Mouse (Mus musculus) megakaryocyte, adult 5-6 weeks (primary cell): ENCODE data around the gene Gab3. TPM values are rescaled to one million over a fixed set of nuclear protein-coding genes. Genes with fewer than 3 reads are reported as not detected.

Source experiments
- ATAC-seq: 2 replicates; pipeline ENCODE4 v1.8.0; 2016; ENCODE audit warnings: mild to moderate bottlenecking, inconsistent platforms; ENCODE audit not compliant: poor library complexity, severe bottlenecking
- total RNA-seq, 2 experiments: library from RNA; stranded (forward) in 1 of 2; stranded (reverse) in 1 of 2; fragments of 153-499, 151-499 nt in 1 of 2; fragments of 221-1000, 200-1000 nt in 1 of 2; gene quantifications; 2 replicates each; pipeline versions ENCODE4 v1.2.3 to v1.2.4; 2015 to 2017

Gab3 gene
- total RNA-seq (2015) (15.3 and 19.9 TPM in 2 replicates), total RNA-seq (2017) (6.2 and 10.0 TPM in 2 replicates)

DNA sequence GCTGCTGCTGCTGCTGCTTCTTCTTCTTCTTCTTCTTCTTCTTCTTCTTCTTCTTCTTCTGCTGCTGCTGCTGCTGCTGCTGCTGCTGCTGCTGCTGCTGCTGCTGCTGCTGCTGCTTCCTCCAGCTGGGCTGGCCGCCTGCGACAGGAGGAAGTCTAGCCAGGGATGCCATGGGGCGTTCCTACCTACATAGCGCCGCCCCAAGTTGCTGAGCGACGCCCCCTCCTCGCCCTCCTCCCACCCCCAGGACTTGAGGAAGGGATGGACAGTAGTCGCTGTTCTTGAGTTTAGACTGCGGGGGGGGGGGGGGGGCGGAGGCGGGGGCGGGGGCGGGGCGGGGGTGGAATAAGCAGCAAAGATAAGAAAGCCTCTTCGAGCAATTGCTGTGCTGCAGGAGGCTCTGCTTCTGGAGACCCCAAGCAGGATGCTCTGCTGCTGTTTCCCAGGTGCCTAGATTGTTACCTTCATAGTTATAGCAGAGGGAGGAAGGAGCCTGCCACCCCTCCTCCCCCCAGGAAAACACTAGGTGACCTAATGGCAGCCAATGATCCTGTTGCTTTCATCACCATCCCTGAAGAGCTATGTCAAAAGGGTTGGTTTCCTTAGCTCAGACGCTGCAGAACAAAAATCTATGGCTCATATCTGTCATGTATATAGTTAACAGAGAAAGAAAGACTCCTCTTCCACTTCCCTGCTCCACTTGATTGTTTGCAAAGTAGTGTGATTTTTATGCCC, at the start of gene Gab3:
TSS of gene Gab3 (minus strand) at position 685 of the 735 bp plus-strand sequence.
- peak; percentile 98 for ATAC-seq

DNA sequence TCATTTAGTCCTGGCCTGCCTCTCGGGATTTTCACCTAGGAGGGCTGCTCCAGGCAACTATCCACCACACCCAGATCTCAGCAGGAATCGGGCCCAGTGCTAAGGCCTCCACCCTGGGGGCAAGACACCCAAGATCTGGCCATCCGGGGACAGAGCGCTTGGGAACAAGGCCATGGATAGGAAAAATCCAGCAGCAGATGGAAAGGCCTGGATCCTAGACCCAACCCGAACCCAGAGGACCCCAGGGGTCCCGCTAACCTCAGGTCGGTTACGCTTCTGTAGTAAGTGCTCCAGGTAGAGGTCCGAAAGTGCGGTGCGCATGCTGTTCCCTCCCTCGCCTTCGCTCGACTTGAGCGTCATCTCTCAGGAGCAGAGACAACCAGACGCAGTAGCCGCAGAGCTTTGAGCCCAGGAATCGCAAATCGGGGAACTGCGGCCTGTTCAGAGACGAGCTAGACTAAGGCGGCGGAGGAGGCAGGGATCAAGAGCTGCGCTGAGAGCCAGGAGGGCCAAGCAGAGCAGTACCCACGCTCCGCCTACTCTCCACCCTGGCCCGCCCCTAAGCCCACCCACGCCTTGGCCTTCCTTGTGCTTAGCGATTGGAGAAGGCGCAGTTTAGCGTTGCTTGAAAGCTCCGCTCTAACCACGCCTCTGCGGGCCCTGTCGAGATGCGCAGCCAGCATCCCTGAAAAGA, 45.4 kb upstream of the Gab3 start, which contains the start of gene Mpp1:
TSS of gene Mpp1 (minus strand) at position 550 of the 694 bp plus-strand sequence.
- peak; percentile 93 for ATAC-seq

DNA sequence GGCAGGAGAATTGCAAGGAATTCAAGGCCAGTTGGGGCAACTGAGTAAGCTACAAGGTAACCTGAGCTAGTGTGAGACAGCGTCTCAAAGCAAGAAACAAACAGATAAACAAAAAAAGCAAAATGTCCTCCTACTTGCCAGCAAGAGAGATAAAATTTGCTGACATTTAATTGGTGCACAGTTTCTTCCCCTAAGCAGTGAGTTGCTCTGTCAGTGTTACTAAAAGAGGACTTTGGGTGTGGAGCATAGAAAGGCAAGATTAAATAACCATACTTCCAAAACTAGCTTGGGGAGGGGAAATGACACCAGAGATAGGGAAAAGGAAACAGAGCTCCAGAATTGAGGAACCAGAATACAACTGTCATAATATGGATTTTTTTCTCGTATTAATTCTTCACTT, 44.2 kb upstream of the Gab3 start:
- ATAC-seq, result peak; percentile 19; the same call in 1 of the 2 replicates

GRCm38 (mm10) chrX:75128333-75128980, 43.2 kb upstream of the Gab3 start:
- no peak for ATAC-seq

GRCm38 (mm10) chrX:75126893-75127292, 41.6 kb upstream of the Gab3 start:
- ATAC-seq, result peak; percentile 51

DNA sequence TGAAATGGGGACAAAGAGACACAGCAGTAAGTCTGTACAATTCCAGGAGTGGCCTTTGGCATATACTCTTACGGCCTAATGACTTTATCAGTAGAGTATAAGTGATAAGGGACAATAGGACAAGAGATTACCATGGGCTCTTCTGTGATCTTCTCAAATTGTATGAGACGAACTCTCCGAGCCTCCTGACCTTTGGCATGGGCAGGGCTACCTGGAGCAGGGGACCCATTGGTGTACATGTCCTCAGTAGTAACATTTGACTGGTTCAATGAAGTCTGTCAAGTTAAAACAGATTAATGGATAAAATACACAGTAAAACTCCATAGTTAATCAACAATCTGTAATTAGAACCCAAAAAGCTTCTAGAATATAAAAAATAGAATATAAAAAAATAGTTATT, 40.3 kb upstream of the Gab3 start:
- no peak for ATAC-seq

GRCm38 (mm10) chrX:75115550-75115949, 30.3 kb upstream of the Gab3 start:
- no peak for ATAC-seq

DNA sequence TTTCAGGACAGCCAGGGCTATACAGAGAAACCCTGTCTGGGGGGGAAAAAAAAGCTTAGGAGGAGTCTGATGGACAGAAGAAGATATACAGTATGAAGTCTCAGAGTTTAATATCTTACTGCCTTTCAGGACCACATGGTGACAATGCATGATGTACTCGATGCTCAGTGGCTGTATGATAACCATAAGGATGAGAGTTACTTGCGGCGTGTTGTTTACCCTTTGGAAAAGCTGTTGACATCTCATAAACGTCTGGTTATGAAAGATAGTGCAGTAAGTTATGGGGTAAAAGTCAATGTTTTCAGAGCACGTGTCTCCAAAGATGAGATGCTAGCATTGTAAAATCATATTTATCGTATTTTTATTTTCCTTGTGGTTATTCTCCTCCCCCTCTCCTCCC, 17.0 kb upstream of the Gab3 start:
- no peak for ATAC-seq

- ATAC-seq, result no peak
These were observed 13.5 kb upstream of the Gab3 start for GRCm38 (mm10) chrX:75098799-75099198.

GRCm38 (mm10) chrX:75096163-75096770, 11.0 kb upstream of the Gab3 start:
- no peak for ATAC-seq

GRCm38 (mm10) chrX:75095369-75096162, 10.3 kb upstream of the Gab3 start, which contains the start of gene Dkc1:
TSS of gene Dkc1 (plus strand) at chrX:75095854.
- ATAC-seq, result peak; percentile 99

- peak; percentile 28; the same call in 1 of the 2 replicates for ATAC-seq
These were observed 396 bp upstream of the Gab3 start for GRCm38 (mm10) chrX:75085654-75086053.

- peak; percentile 66 for ATAC-seq
These were observed 1.1 kb downstream of the Gab3 start for GRCm38 (mm10) chrX:75083982-75084773.

DNA sequence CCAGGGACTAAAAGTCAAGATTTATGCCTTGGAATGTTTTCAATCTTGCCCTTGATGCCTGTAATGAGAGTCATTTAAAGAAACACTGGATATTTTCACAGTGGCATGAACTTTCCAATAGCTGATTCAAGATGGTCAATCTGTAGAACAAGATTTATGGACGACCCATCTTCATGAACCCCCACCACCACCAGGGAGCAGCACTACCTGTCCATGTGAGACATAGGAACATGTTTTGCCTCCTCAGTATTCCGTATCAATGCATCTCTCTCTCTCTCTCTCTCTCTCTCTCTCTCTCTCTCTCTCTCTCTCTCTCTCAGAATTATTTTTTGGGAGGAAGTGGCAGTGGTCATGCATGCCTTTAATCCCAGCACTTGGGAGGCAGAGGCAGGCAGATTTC, 2.9 kb downstream of the Gab3 start:
- no peak for ATAC-seq

DNA sequence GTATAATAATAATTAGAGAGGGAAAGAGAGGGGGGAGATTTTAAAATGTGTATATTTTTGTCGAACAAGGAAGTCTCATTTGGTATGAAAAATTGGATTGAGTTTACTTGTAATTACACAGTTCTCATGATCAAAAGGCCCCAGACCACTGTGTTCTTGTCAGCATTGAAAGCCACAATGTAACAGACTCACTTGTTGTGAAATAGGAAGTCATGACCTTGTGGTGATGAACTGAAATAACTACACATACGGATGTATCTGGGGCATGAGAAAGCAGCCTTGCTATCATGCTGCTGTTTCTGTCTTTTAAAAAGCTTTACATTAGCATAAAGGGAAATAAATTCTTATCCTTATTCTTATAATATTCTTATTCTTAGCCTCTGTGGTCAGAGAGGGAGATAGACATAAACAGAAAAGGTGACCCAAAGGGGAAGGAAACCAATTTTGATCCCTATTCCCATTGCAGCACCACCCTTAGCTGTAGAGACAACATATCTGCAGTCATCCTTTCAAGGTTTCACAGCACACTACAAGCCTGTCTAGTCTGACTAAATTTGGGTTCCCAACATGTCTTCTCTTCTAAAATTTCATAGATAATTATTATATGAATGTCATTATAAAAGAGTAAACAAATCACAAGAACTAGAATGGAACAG, 29.0 kb downstream of the Gab3 start:
- ATAC-seq, result peak; percentile 94

DNA sequence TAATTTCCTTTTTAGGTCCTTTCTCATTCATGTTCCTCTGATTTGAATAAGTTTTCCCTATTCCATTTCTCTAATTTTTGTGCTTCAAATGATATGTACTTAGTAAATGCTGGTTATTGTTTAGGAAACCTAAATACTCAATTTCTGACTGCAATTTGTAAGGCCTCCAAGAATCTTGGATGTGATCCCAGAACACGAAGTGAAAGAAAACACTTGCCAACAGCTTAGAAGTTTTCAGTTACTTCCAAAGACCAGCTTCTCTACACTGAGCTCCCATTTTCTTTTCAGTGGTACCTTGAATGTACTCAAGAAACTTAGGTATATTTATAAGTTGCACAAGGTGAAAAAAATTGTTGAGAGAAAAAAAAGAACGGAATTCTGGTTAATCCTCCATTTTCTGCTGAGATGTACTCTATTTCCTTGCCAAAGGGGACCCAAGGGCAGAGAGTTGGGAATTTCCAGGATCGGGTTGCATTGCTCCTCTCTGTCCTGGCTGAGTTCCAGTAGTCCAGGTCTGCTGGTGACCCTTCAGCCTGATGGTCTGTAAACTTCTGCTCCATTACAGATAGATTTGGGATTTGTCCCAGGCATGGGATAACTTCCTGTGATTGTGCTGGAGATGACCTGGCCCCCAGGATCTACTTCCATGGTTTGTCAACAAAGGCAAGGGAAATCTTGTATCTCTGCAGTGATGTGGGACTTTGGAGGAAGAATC, 38.2 kb downstream of the Gab3 start:
- ATAC-seq, result no peak

- ATAC-seq, result no peak
These were observed 39.3 kb downstream of the Gab3 start for GRCm38 (mm10) chrX:75045931-75046330.

DNA sequence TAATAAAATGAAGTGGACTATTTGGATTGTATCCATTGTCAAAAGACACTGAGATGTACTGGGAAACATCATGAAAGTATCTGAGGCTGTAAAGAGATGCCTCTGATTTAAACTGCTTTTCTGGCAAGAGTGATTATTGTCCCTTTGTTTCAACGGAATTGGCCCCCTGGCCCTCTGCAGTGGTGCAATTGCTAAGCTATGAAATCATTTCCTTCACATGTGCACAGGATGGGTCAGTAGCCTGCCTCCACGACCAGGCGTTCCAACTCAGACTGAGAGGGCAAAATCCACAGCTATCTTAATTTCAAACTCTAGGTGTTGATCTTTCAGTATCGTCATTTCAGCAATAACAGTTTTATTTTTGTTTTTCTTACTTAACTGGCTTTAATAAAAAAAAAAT, 40.7 kb downstream of the Gab3 start:
- ATAC-seq, result no peak
